Mouse (Mus musculus) heart, postnatal 36 days (tissue): ENCODE data around the gene Gcgr. TPM values are rescaled to one million over a fixed set of nuclear protein-coding genes. Genes with fewer than 3 reads are reported as not detected.
"Not testable (repeated sequence)": the region's sequence is repeated elsewhere in the genome, so short reads cannot be mapped to it uniquely, and the experiment has no call there.

Experiments used
- DNase-seq, 2 experiments: peaks; one replicate each; pipeline ENCODE4 v3.0.0; 2021 to 2022
- intact Hi-C: fragments of 180-260 bp; cut with DNase I; formaldehyde crosslinking; loops from one replicate; pipeline ENCODE4 v1.15.1; 2025
- total RNA-seq, 2 experiments: library from RNA; stranded (reverse); gene quantifications; 2 replicates each; pipeline ENCODE4 v1.2.3; 2021

Gene Gcgr
- total RNA-seq, 2 experiments from 2014 or later: 0.80 to 1.2 TPM

DNA sequence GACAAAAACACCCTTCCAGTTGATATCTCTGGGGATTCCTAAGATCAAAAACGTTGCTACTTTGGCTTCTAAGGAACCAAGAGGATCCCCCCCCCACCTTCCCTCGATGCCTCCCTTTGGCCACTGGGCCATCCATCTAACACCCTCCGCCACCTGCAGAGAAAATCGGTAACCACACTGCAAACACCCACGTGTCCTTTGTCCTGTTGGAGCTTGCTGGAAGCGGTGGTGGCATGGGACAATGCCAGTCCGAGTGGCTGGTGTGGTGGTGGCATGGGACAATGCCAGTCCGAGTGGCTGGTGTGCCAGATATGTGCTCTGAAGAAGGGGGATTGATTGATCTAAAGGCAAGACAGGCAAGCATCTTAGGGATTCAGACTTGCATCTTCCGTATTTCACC, 1.1 kb downstream of the Gcgr start:
- DNase-seq: no peak
- intact Hi-C loops: no loop called here

DNA sequence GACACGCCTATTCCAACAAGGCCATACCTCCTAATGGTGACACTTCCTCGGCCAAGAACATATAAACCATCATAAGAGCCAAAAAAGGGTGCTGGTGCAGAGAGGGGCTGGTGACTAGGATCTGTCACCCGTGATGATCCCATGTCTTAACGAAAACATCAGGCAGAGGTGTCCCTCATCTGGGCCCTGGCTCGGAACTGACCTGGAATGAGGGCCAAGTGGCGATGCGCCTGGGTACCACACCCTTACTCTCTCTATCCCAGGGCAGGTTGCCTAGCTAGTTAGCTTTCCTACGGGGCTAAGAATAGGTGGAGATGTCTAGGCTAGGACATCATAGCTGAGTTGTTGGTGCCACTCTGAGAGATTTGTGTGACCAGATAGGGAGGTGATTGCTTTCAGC, 3.6 kb downstream of the Gcgr start:
- DNase-seq: no peak
- intact Hi-C loops: no loop called here

DNA sequence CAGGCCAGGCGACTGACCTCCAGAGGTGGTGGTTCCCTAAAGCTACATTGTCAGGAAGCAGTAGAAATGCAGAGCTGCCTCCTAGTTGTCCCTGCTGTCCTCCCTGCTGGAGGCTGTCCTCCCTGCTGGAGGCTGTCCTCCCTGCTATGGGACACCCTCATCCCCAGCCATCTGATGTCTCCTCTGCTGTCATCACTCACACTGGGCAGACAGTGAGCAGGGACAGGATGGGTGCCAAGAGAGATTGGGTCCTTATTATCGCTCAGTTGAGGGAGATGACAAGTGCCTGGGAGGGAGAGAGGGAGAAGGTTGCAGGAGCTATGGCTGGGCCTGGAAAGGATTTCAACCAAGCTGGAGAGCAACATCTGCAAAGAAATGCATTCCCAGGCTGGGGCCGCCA, 4.6 kb downstream of the Gcgr start:
- intact Hi-C loops: no loop called here
- no peak for DNase-seq

DNA sequence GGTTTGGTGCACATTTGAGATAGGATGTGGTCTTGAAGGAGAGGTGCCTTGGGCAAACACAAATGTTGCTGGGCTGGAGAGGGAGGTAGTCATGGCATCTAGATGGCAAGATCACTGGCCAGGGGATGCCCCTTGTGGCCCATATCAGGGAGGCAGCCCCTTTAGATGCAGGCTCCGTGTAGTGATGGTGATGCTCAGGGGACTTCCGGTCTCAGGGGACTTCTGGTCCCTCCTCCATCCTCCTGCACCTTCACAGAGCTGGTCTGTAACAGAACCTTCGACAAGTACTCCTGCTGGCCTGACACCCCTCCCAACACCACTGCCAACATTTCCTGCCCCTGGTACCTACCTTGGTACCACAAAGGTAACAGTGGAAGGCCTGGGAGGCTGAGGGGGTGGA, 5.3 kb downstream of the Gcgr start:
- intact Hi-C loops: no loop called here
- no peak for DNase-seq

DNA sequence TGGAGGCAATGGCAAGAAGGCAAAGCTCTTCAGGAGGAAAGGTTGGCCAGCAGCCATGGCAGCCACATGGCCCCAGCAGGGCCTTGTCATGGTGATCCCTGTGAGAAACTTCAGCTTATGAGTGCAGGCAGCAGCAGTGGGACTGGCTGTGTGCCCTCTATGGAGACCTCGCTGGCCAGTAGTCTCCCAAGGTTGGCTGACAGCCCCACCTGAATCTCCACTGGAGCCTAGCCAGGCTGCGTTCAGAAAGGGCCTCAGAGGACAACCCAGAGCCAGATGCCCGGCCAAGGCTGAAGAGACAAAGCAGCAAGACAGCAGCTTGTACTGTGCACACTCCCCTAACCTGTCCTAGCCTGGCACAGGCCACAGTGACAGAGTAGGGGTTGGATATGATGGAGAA, 8.0 kb downstream of the Gcgr start:
- intact Hi-C loops: no loop called here
- peak; percentile 66 to 80 for DNase-seq

DNA sequence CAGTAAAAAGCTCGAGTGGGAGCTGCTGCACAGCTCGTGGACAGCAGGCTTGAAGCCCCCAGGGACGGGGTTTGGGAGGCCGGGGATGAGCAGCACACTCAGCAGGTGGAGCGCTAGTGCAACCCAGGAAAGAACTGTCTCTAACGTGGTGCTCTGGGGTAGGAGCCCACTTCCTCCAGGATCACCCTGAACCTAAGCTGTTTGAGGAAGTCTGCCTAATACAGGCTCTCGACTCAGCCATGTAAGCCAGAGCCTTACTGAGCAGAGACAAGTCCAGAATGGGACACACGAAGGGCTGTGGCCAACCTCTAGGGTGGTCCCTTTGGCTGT, 8.4 kb downstream of the Gcgr start:
- no peak for DNase-seq
- intact Hi-C loops: no loop called here

DNA sequence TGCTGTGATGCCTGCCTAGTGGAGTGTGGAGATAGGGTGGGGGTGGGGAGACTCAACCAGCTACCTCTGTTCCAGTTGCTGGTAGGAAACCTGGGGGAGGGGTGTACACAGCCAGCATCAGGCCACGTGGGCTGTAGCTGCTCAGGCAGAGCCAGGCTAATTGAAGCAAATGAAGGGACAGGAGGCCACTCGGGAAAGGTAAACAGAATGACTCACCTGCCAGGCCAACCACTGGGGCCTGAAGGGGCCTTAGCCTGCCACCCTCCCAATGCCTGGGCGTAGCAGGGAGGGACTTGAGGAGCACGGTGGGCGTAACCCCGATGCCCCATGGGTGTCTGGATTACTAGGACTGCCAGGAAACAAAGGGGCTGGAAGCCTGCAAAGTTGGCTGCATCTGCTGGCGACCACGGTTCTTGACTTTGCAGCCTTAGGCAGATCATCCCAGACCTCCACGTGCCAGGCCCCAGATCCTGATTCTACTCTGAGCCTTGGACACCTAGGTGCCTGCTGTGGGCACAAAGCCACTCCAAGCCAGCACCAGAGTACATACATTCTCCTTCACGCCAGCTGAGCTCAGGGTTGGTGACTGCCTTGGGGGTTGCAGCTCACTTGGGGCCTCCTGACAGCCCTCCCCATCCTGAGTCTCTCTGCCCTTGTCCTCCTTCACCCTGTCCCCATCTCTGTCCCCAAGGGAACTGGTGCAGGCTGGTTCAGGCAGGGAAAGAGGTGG, 9.0 kb downstream of the Gcgr start:
- no peak for DNase-seq
- intact Hi-C loops: no loop called here

DNA sequence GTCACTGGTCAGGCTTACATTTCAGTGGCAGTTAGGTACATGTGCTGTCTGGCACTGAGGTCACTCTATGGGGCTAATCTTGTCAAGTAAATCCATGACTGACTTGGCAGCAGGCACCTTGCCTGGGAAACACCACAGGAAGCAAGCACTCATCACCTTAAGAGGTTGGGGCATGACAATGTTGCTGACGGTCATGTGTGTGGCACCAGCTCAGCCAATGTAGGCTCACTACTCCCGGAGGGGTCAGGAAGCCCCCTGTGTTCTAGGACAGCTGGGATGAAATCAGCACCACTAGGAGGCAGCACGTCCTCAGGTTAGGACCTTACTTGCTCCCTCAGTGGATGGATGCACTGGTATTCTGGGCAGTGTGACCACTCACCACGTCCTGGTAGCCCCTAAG, 11.4 kb downstream of the Gcgr start:
- peak; percentile 41 to 55 for DNase-seq
- intact Hi-C loops: no loop called here

DNA sequence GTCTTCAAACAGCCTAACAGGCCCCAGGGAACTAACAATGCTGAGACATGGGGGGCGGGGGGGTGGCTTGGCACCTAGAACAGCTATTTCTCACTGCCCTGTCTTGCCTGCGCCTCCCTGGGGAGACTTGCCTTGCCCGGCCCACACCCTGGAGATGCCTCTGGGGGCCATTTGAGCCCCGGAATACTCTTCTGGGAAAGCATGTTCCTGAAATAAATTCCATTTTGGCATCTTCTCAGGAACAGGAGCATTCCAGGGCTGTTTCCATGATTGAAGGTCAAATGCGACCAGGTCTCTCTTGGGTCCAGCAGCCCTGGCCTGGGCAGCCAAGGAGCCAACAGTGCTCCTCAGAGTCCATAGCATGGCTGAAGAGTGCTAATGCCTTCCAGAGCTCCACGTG, 11.9 kb downstream of the Gcgr start:
- intact Hi-C loops: no loop called here

DNA sequence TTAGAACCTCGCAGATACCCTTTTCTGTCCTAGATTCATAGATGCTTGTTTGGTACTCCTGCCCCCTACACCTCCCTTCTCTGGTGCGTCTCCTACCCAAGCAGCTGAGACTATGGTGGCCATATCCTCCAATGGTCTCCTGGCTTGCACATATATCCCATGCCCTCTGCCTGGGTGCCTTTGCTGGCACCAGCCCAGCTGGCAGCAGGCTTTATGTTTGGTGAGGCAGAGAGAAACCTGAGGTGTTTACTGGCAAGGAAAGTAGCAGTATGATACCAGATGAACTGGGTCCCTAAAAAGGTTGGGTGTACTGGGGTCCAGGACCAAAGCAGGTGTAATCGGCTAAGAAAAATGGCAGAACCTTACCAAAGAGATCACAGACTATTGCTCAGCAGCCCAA, 15.5 kb downstream of the Gcgr start:
- intact Hi-C loops: no loop called here
- DNase-seq: no peak

More for the DNA sequence above, 11.9 kb downstream of the Gcgr start:
- no peak for DNase-seq

DNA sequence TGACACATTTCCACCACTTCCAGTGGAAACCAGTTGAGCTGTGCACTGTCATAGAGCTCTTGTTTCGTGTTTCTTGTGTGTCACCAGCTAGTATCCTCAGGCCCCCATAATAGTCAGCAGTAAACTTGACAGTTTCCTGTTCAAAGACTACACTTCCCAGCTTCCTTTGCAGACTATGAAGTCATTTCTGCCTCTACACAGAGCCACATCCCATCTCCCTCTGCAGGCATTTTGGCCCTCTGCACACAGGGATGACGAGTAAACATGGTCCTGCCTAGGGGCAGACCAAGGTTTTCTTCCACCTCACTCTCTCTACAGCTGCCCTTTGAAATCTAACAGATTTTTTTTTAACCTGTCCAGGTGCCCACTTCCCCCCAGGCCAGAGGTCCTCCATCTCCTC, 17.0 kb downstream of the Gcgr start:
- intact Hi-C loops: no loop called here
- DNase-seq: no peak

DNA sequence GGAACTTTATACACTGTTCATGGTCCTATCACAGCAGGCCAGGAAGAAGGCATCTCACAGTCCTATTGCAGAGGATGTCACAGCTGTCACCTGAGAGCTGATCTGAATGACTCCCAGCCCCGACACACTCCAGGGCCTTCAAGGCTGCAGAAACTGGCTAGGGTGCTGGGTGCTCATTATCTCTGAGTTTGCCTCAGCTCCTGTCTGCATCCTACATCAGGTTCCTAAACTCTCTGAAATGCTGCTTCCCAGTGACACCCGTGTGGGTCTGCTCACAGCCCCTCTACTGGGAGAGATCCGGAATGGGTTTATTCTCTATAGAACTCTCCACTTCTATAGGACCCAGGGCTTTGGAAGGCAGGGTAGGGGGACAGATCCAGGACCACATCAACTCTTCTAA, 17.7 kb downstream of the Gcgr start:
- no peak for DNase-seq
- intact Hi-C loops: loop anchor here (2.0 kb wide), 1 partner anchor 29 kb away; no protein-coding TSS in a partner anchor

DNA sequence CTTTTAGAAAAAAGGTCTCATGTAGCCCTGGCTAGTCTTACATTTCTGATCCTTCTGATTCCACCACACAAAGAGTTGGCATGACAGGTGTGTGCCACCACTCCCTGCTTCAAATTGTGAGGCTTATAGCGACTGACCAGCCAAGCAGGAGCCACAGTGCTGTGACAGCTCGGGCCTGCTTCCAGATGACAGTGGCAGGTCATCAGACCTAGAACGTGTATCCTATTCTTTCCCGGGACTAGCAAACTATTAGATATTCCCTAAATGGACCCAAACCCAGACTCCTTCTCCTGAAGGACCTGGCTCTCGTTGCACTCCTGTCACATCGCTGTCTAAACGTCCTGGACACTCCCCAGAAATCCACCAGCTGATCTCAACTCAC, 18.3 kb downstream of the Gcgr start:
- DNase-seq: no peak
- intact Hi-C loops: loop anchor here (2.0 kb wide), 1 partner anchor 30 kb away; no protein-coding TSS in a partner anchor

DNA sequence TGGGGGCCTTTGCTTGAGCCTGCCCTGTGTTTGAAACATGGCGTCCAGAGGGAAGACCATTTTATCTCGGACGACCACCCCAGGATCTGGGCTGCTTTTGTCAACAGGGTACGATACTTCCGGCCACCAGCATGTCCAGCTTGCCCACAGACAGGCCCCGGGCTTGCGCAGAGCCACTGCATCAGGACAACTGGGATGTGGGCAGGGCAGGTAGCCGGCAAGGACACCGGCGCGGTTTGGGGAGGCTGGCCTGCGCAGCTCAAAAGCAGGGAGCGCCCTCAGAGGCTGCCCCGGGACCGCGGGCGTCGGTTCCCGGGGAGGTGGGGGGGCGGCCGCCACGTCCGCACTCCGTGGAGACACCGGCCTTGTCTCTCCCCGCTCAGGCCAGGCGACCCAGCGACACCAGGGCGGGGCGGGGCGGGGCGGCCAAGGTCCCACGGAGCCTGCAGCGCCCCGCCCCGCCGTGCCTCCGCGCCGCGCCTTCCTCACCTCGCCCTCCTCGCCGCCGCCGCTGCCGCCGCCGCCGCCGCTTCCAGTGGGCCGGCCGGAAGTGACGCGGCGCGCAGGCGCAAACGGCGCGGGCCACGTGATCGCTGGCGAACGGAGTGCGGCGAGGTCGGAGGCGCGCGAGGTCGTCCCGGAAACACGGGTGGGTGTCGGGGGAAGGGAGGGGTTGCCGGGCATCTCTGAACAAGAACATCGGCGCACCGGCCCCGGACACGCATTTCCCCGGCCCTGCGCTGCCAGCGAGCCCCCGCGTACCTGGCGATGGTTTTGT, 18.9 kb downstream of the Gcgr start, which contains the start of gene Mcrip1:
TSS of gene Mcrip1 (minus strand) at position 560 of the 778 bp plus-strand sequence.
- intact Hi-C loops: loop anchor here (2.0 kb wide), 1 partner anchor 31 kb away; no protein-coding TSS in a partner anchor
- peak; percentile 96 to 97 for DNase-seq

DNA sequence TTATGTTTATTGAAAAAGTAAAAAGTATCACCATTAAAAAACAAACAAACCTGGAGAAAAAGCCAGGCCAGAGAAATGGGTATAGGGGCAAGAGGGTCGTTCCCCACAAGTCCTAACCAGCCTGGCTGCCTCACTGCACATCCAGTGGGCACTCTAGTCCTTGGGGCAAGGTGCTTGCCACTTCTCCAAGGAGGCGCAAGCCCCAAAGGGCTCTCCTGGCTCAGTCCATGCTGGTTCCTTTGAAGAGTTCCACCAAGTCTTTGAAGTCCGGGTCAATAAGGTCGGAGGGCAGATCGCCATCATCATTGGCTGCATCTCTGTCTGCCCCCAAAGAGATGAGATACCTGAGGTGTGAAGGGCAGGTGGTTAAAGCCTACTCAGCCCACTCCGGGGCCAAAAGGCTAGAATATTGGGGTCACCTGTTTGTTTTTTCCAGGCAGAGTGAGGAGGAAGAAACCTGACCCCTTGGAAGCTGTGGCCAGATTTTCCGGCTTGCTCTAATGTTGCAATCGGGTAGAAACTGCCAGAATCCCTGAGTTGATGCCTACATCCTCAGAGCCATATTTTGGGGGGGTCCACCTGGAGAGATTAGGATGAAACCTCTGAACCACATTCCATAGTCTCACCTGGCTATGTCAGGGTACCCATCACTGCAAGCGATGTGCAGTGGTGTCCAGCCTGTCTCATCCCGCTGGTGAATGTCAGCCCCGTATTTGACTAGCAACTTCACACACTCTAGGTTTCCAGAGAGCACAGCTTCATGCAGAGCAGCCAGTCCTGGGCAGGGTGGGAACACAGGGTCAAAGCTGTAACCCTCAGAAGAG, 19.7 kb downstream of the Gcgr start:
- intact Hi-C loops: loop anchor here (2.0 kb wide), 3 partner anchors 21 to 59 kb away; partner anchors contain the start of gene Slc25a10

DNA sequence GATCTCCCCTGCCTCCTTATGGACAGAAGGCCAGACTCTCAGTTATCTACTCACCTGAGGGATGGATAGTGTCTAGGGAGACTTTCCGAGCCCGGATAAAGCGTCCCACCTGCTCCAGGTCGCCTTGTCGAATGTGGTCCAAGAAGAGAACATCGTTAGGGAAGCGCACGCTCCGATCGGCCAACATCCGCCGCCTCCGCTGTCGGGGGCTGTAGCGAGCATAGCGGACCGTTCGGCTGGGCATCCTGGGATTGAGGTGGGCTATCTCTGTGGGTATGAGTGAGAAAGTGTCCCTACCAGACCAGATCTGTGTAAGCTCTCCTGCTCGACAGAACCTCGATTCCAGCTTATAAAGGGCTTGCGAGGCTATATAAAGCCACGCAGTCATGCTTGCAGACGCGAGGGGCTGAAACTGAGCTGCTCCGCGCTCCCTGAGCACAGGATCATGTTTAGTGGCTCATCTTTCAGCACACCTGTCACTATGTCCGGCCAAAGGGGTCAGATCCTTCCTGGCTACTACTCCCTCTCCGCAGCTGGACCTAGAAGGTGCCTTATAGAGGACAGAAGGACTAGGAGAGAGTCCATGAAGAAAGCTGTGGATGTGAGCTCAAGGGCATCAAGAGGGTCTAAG, 20.4 kb downstream of the Gcgr start, which contains the start of gene Ppp1r27:
TSS of gene Ppp1r27 (minus strand) at position 323 of the 631 bp plus-strand sequence.
- DNase-seq: no peak
- intact Hi-C loops: loop anchor here (2.0 kb wide), 2 partner anchors 20 to 60 kb away; partner anchors contain the start of gene Slc25a10

More for the DNA sequence above, 19.7 kb downstream of the Gcgr start:
- DNase-seq: no peak

DNA sequence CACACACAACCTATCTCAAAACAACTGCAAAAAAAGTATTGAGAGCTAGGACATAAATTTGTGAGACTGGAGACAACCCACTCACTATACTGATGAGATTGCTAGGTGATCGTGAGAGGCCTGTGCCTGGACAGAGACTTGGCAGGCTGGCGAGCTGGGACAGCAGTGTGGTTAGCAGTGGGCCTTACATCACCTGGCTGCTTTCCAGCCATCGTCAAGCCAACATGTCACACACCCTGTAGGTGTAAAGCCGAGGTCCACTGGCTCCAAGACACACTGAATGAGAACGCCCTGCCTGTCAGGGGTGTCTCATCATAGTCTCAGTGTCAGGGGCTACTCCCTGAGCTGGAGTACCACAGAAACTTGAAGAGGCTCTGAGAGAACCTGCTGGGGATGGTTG, 22.2 kb downstream of the Gcgr start:
- intact Hi-C loops: no loop called here
- DNase-seq: no peak

DNA sequence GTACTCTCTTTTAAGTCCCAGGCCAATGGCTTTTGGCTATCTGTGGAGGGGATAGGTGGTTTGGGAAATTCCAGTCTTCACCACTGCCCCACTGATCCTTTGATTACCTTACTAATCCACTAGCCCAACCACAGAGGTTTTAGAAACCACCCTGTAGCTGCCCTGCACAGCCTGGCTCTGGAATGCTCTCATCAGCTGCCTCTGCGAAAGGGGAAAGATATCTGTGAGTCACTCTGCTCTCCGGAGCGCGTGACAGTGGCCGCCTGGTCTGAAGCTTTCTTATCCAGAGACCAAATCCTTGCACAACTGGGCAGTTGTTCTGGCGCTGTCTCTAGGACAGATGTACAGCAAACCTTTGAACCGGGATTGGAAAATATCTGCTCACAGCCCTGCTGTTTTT, 24.3 kb downstream of the Gcgr start:
- DNase-seq: no peak
- intact Hi-C loops: no loop called here

DNA sequence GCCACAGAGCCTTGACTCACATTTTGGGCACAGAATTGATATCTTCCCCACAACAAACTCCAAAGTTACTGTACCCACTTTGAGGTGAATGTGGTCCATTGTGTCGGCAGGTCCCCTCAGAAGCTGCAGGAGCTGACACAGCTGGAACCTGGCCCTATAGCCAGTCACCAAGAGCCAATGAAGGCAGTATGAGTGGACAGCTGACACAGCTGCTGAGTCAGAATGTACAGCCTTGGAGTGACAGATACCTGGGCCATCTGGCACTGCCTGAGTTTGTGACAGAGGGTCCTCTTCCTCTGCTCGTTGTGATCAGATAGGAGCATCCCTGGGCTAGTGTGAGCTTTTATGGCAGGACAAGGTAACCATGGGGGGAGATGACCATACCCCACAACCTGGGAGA, 24.8 kb downstream of the Gcgr start:
- intact Hi-C loops: no loop called here

DNA sequence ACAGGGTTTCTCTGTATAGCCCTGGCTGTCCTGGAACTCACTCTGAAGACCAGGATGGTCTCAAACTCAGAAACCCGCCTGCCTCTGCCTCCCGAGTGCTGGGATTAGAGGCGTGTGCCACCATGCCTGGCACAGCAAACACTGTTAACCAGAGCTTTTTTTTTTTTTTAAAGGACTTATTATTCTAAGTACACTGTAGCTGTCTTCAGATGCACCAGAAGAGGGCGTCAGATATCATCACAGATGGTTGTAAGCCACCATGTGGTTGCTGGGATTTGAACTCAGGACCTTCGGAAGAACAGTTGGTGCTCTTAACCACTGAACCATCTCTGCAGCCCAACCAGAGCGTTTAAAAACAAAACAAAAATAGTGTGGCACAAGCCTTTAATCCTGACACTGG, 28.3 kb downstream of the Gcgr start:
- intact Hi-C loops, DNase-seq: not testable (repeated sequence)

More for the DNA sequence above, 24.8 kb downstream of the Gcgr start:
- DNase-seq: no peak
